Mouse (Mus musculus): ENCODE measurements at regions not wholly inside any gene's neighbourhood (a gene's known extent, or its start where the extent isn't known, plus 50 kb on each side); places are given as distances from the start of the nearest gene placed in this dataset.
"Not testable (repeated sequence)": the region's sequence is repeated elsewhere in the genome, so short reads cannot be mapped to it uniquely, and the experiment has no call there.

- DNase-seq (ENCODE audit: extremely low spot score) = no peak
These were observed 59.3 kb upstream of the Klf13 start for GRCm38 (mm10) chr7:63997997-63998396.

DNA sequence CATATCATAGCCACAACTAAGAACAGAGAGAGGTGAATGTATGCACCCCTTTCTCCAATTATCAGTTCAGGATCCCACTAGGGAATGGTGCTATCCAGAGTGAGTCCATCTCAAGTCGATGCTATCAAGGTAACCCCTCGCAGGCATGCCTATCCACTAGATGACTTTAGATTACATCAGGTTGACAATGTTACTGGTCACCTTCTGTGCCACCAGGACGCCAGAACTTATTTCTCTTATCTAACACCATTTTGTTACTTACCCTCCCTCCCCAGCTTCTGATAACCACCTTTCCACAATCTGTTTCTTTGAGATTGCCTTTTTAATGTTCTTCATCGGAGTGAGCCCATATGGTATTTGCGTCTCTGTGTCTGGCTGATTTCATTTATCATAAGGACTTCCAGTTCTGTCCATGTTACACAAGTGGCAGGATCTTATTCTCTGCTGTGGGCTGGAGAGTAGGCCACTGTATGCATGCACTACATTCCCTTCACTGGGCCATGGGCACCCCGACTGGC is 57.9 kb upstream of the Klf13 start:
- DNase-seq (ENCODE audit: extremely low spot score) = no peak

DNA sequence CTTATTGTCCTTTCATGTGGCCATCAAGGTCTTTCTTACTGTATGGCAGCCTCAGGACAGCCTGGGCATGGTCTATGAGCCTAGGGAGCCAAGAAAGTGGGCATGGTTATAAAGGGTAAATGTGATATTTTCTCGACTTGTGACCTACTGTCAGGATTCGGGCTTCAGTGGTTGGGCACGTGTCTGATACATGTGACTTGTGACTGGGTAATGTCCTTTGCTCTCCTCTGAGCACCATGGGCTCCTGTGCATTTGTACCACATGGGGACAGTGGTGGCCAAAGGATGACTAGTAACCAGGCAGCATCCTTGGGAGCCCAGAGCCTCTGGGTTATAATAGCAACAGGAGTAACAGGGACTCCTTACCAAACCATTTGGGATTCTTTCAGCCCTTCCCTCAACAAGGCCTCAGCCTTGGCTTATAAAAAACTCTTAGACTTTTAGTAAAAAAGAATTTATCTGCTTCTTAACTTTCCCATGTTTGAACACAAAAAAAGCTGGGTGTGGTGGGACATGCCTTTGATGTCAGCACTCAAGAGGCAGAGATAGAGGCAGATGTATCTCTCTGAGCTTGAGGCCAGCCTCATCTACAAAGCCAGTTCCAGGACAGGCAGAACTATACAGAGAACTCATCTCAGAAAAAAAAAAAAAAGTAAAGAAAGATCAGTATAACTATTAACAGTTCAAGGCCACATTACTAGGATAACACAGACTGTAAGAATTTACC is 56.7 kb upstream of the Klf13 start:
- no peak for DNase-seq (ENCODE audit: extremely low spot score)

GRCm38 (mm10) chr7:63994769-63995168 is 56.1 kb upstream of the Klf13 start:
- not testable (repeated sequence) for DNase-seq (ENCODE audit: extremely low spot score)

DNA sequence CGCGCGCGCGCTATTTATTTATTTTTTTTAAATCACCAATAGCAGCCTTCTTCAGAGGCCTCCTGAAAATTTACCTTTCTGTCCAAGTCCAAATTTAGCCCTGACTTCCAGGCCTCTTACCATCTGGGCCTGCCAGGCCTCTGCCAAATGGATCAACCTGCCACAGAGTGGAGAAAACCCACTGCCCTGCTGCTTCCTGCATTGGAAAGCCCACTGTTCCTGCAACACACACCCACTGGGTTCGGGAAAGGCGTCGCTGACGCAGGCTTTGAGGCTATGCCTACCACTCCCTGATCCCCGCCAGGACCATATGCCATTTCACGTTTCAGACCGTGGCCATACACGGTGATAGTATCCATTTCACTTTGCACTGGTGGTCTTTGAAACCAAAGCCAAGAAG is 53.4 kb upstream of the Klf13 start:
- no peak for DNase-seq (ENCODE audit: extremely low spot score)

DNA sequence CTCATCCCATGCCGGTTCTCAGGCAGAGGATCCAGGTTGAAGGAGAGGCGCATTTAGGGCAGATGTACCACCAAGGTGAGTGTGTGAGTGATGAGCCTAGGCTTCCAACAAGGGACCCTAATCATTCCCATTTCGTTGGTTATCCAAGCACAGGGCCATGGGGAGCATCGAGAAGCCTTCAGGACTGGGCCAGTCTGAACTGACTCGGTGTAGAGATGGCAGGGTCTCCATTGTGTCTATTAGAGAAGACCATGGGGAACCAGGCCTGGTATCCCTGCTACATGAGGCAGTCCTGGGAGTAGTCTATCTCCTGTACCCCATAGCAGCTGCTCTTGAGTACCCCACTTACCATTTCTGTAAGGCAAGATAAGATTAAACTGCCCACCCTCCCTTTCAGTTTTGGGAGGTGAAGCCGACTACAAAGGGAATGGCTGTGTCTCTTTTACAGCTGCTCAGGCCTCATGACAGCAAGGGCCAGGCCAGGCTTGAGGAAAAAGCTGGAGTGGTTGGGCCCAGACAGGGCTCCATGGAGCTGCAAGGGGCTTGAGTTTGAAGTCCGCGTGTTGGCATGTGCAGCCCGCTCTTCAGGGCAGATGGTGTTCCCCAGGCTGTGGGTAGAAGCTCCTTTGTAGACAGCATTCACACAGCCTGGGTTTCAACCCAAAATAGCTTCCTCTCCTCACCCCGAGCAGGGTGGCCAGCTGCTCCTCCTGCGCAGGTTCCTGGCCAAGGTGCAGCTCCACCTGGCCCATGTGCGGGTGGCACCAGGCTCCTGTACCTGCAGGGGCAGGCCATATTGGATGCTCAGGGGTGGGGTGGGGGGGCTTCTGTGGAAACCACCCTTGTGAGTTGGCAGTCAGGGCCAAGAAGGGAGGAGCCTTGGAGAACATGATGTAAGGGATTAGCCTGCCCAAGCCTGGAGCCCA is 52.6 kb upstream of the Klf13 start:
- no peak for DNase-seq (ENCODE audit: extremely low spot score)

- DNase-seq (ENCODE audit: extremely low spot score) = no peak
These were observed 51.8 kb upstream of the Klf13 start for GRCm38 (mm10) chr7:63990312-63991028.

GRCm38 (mm10) chr7:63989736-63990135 is 51.0 kb upstream of the Klf13 start:
- DNase-seq (ENCODE audit: extremely low spot score) = no peak

Data from embryo, embryonic 9.5 days (tissue).